Mouse (Mus musculus) neutrophil, adult 59 days (primary cell): Measurements from ENCODE around the gene Ncoa5. TPM values are rescaled to one million over a fixed set of nuclear protein-coding genes. Genes with fewer than 3 reads are reported as not detected.

Experiments
- total RNA-seq, 2 experiments: library from RNA; stranded (reverse); gene quantifications; 1 replicate in 1 of 2; 2 replicates in 1 of 2; pipeline ENCODE4 v1.2.4; 2023

Gene Ncoa5
- 10 to 100 TPM; 17.1 to 22.2 TPM for total RNA-seq

DNA sequence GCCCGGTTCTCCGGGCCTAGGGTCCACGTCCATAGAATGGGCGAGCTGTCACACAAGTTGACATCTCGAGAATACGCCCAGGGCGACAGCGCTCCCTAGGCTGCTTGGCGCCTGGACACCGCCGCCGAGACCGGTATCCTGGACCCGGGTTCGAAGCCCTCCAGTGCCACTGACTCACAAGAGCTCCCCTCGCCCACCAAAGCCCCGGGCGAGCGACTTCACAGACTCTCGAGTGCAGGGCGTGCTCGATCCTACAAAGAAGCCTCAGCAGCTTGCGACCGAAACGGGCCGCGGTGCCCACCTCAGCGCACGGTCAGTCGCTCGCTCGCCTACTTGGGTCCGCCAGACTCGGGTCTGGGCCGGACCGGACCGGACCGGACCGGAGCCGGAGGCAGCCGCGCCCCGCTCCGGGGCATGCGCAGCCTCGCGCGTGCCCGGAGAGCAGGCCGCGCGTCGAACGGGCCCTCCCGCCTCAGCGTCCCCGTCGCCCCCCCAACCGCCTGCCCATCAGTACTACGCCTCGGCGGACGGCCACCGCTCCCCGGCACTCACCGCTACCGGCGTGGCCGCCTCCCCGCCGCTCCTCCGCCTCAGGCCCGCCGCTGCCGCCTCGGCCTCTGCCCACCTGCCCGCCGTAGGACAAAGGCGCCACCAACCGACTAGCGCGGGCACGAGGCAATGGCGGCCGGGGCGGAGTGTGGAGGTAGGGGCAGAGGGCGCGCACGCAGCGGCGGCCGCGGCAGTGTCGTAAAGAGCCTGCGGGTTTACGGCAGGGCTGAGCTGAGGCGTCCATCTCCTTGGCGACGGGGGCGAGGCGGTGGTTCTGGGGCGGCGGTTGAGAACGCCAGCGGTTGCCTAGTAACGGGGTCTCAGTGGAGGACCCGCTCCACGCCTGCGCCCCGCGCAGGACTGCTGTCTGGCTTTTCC, at the start of gene Ncoa5:
Gene Ncoa5 (minus strand): TSS at position 737 of the 927 bp plus-strand sequence.

DNA sequence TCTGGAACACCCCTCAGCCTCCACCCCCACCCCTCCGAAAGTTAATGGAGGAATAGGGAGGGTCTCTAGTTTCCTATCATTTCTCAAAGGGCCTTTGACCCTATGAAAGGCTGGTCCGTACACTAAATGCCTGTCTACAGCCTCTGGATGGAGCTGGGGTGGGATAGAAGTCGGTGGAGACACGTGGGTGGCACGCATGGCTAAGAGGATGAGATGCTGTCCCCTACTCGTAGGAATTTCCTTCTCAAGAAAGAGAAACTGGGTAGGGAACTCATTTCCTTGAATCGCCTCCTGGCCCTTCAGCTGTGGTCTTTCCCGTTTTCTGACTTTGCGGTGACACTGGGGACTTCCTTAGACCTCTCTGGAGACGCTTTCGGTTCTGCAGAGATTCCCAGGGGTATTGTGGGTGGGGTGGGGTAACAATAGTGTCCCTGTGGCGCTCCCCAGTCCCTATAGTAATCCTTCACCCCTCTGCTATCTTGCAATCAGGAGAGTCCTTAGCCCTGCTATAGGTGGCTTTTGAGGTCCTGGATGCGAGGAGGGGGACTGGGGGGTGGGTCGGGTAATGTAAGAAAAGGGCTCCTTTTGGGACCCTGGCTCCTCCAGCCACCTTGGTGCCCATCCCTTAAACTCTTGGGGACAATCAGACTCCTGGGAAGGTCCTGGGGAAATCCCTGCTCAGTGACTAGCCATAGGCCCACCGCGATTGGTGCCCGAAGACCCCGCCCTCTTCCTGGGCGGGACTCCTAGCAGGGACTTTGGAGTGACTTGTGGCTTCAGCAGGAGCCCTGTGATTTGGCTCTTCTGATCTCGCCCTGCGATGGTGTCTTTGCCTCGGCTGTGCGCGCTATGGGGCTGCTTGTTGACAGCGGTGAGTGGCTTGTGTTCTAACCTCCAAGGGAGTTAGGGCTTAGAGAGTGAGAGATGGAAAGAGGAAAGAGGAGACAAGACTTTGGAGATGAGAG, 20.5 kb upstream of the Ncoa5 start, which contains the start of gene Cd40:
Gene Cd40 (plus strand): TSS at position 740 of the 965 bp plus-strand sequence.

DNA sequence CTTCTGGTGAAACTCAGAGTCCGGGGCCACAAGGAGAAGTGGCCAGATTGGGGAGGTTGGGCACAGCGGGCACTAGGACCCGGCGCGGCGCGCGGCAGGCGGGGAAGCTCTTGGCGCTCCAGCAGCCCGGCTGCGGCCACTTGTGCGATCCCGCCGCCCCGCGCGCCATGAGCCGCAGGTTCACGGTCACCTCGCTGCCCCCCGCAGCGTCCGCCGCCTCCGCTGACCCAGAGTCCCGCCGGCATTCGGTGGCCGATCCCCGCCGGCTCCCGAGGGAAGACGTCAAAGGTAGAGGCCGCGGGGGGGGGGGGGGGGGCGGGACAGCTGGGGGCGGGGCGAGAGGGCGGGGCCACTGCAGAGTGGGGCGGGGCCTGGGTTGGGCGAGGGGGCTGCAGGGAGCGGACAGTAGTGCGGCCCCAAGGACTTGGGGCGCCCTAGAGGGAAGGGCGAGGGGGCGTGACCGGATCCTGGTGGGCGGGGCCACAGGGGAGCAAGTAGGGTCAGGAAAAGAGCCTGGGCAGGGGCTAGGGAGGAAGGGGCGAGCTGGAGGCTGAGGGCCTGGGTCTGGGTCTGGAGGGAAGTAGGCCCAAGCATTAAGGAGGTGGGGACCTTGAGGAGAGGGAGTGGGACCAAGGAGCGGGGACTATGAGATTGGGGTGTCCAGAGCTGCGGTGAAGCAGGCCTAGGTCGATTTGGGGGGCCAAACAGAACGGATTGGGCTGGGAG, 73.8 kb downstream of the Ncoa5 start, which contains the start of gene Slc12a5:
Gene Slc12a5 (plus strand): TSS at position 87 of the 726 bp plus-strand sequence.

Other genes with a start within 250 kb of the Ncoa5 start
- gene Snx21, start 249.0 kb downstream of the Ncoa5 start, total RNA-seq: 1 to 10 TPM; 2.9 to 3.7 TPM
- 10 to 100 TPM; 47.9 to 53.1 TPM for gene Acot8, start 230.0 kb downstream of the Ncoa5 start, total RNA-seq
- gene Zswim3, start 229.8 kb downstream of the Ncoa5 start, total RNA-seq: 1 to 10 TPM; 3.1 to 3.2 TPM
- gene Zswim1, start 212.2 kb downstream of the Ncoa5 start, total RNA-seq: 1 to 10 TPM; 3.2 to 5.0 TPM
- gene Spata25, start 206.3 kb downstream of the Ncoa5 start, total RNA-seq: not detected
- gene Ctsa, start 202.0 kb downstream of the Ncoa5 start, total RNA-seq: 100 to 1,000 TPM; 141 to 211 TPM
- 1 to 10 TPM; 1.7 to 3.7 TPM for gene Neurl2, start 201.4 kb downstream of the Ncoa5 start, total RNA-seq
- 1 to 10 TPM; 5.4 to 5.7 TPM for gene Pltp, start 177.2 kb downstream of the Ncoa5 start, total RNA-seq
- 10 to 100 TPM; 55.4 to 63.3 TPM for gene Pcif1, start 155.6 kb downstream of the Ncoa5 start, total RNA-seq
- 10 to 100 TPM; 31.0 TPM for gene Zfp335, start 123.1 kb downstream of the Ncoa5 start, total RNA-seq
- 1,000 to 10,000 TPM; 1,995 to 2,087 TPM for gene Mmp9, start 94.1 kb downstream of the Ncoa5 start, total RNA-seq
- 1 to 10 TPM; 5.8 to 7.0 TPM for gene Slc12a5, start 74.1 kb downstream of the Ncoa5 start, total RNA-seq
- 1 to 10 TPM; 5.8 to 8.5 TPM for gene Cd40, start 20.8 kb upstream of the Ncoa5 start, total RNA-seq
- gene 1700025C18Rik, start 55.9 kb upstream of the Ncoa5 start, total RNA-seq: not detected
- gene Cdh22, start 200.0 kb upstream of the Ncoa5 start, total RNA-seq: not detected